Comparison of ENCODE assay signal across 8 mouse cellular contexts in genomic region chr8:70897681-70898413, GRCm38 (mm10). TPM values are rescaled to one million over a fixed set of nuclear protein-coding genes. Genes with fewer than 3 reads are reported as not detected.
DNase-seq lines count a peak whose midpoint lies in the region; ATAC-seq lines count a peak whose summit lies in the region.

No protein-coding gene starts in this region.

- H3K4me2 ChIP-seq in embryonic facial prominence, embryonic 12.5 days (replicated peaks) = peak overlapping the region; percentile 74
- H3K4me2 ChIP-seq in limb, embryonic 12.5 days = peak overlapping the region; percentile 85
- H3K4me2 ChIP-seq in midbrain, embryonic 14.5 days (ENCODE audit: low read length) = peak overlapping the region; percentile 77

- H3K9me3 ChIP-seq in embryonic facial prominence, embryonic 12.5 days = no peaks in the 10 kb centered on the region
- H3K9me3 ChIP-seq in limb, embryonic 12.5 days = no peaks in the 10 kb centered on the region
- no peaks in the 10 kb centered on the region for H3K9me3 ChIP-seq in midbrain, embryonic 14.5 days (ENCODE audit: control insufficient read depth, low read length)

- peak; percentile 13; the same call in 1 of the 2 replicates for ATAC-seq in embryonic facial prominence, embryonic 12.5 days (ENCODE audit: insufficient number of reproducible peaks, insufficient read depth, low FRiP score, low TSS enrichment)
- peak; percentile 39 for ATAC-seq in limb, embryonic 12.5 days (ENCODE audit: insufficient number of reproducible peaks, insufficient read depth, low FRiP score, low TSS enrichment, low read depth)
- peak; percentile 55 for ATAC-seq in midbrain, embryonic 14.5 days (ENCODE audit: low FRiP score, low TSS enrichment)

- H3K9ac ChIP-seq in embryonic facial prominence, embryonic 12.5 days = peak overlapping the region; percentile 77
- H3K9ac ChIP-seq in limb, embryonic 12.5 days (replicated peaks) = peak overlapping the region; percentile 75
- H3K9ac ChIP-seq in midbrain, embryonic 14.5 days (replicated peaks; ENCODE audit: low read length) = peak overlapping the region; percentile 84

- H3K4me1 ChIP-seq in embryonic facial prominence, embryonic 12.5 days = peaks cover 29% of the 10 kb centered on the region
- H3K4me1 ChIP-seq in limb, embryonic 12.5 days (replicated peaks) = peaks cover 22% of the 10 kb centered on the region
- H3K4me1 ChIP-seq in midbrain, embryonic 14.5 days (ENCODE audit: control insufficient read depth, insufficient read depth, low read length) = peaks cover 5% of the 10 kb centered on the region

- H3K27me3 ChIP-seq in embryonic facial prominence, embryonic 12.5 days = peaks cover 26% of the 10 kb centered on the region
- H3K27me3 ChIP-seq in limb, embryonic 12.5 days = peaks cover 31% of the 10 kb centered on the region
- peaks cover 21% of the 10 kb centered on the region for H3K27me3 ChIP-seq in midbrain, embryonic 14.5 days (ENCODE audit: control insufficient read depth, insufficient read depth, low read length)

- under 1% methylated on average over 20 of the region's 20 CpGs for WGBS in embryonic facial prominence, embryonic 12.5 days
- WGBS in limb, embryonic 12.5 days = 1% methylated on average over 20 of the region's 20 CpGs
- WGBS in midbrain, embryonic 14.5 days = under 1% methylated on average over 20 of the region's 20 CpGs

- peak; percentile 81 for DNase-seq in ovary, postnatal 10 days (ENCODE audit: low spot score)
- DNase-seq in ovary, adult 18-20 months (ENCODE audit: low spot score) = no peak
- peak; percentile 89 for DNase-seq in heart, adult 8-10 months (ENCODE audit: low spot score)
- peak; percentile 79 to 90 for DNase-seq in kidney, adult 8-10 months
- peak; percentile 95 for DNase-seq in midbrain, embryonic 14.5 days
- DNase-seq in spleen, postnatal 10 days (ENCODE audit: low spot score in 2 of 2) = peak; percentile 92 to 93

- peaks cover 26% of the 10 kb centered on the region for H3K36me3 ChIP-seq in embryonic facial prominence, embryonic 12.5 days
- H3K36me3 ChIP-seq in limb, embryonic 12.5 days = peaks cover 32% of the 10 kb centered on the region
- peaks cover 31% of the 10 kb centered on the region for H3K36me3 ChIP-seq in midbrain, embryonic 14.5 days (ENCODE audit: control insufficient read depth, insufficient read depth, low read length)

- peak overlapping the region; percentile 89 for H3K4me3 ChIP-seq in embryonic facial prominence, embryonic 12.5 days
- H3K4me3 ChIP-seq in limb, embryonic 12.5 days (replicated peaks) = peak overlapping the region; percentile 85
- peak overlapping the region; percentile 79 for H3K4me3 ChIP-seq in midbrain, embryonic 14.5 days (replicated peaks; ENCODE audit: low read depth, low read length)

- peak overlapping the region; percentile 89 for H3K27ac ChIP-seq in embryonic facial prominence, embryonic 12.5 days
- peak overlapping the region; percentile 87 for H3K27ac ChIP-seq in limb, embryonic 12.5 days
- peak overlapping the region; percentile 63 for H3K27ac ChIP-seq in midbrain, embryonic 14.5 days (replicated peaks; ENCODE audit: low read depth, low read length)

RNA-seq across cellular contexts. Expression of gene Rpl18a, which starts 0.6 kb away (rescaled TPM):
- 3,568 and 3,610 TPM in 2 replicates for polyA plus RNA-seq in embryonic facial prominence, embryonic 12.5 days (2016; fragmentation: Nextera tagmentation; extraction: Ambion mirVana)
- 1,000 to 10,000 TPM in 2 of 4 experiments, 100 to 1,000 TPM in 2; 938 to 1,102 (median 988) TPM for total RNA-seq in heart, adult 8-10 months (2022)
- 3,693 and 3,808 TPM in 2 replicates for polyA plus RNA-seq in limb, embryonic 12.5 days (2016; fragmentation: Nextera tagmentation; extraction: Ambion mirVana)
- 2,701 and 2,857 TPM in 2 replicates for polyA plus RNA-seq in midbrain, embryonic 14.5 days (2014; fragmentation: Nextera tagmentation; extraction: Ambion mirVana)

RNA-seq across cellular contexts. Expression of gene Slc5a5, which starts 5.3 kb away (rescaled TPM):
- polyA plus RNA-seq in embryonic facial prominence, embryonic 12.5 days (2016; fragmentation: Nextera tagmentation; extraction: Ambion mirVana) = 0.19 and 0.20 TPM in 2 replicates
- total RNA-seq in heart, adult 8-10 months (2022) = not detected
- polyA plus RNA-seq in limb, embryonic 12.5 days (2016; fragmentation: Nextera tagmentation; extraction: Ambion mirVana) = 0.15 and 0.29 TPM in 2 replicates
- polyA plus RNA-seq in midbrain, embryonic 14.5 days (2014; fragmentation: Nextera tagmentation; extraction: Ambion mirVana) = 0.40 and 0.96 TPM in 2 replicates

RNA-seq across cellular contexts. Expression of gene Map1s, which starts 7.9 kb away (rescaled TPM):
- 63.1 and 64.6 TPM in 2 replicates for polyA plus RNA-seq in embryonic facial prominence, embryonic 12.5 days (2016; fragmentation: Nextera tagmentation; extraction: Ambion mirVana)
- 10 to 100 TPM; 17.8 to 24.5 (median 20.6) TPM for total RNA-seq in heart, adult 8-10 months (2022)
- 54.0 and 57.7 TPM in 2 replicates for polyA plus RNA-seq in limb, embryonic 12.5 days (2016; fragmentation: Nextera tagmentation; extraction: Ambion mirVana)
- 46.5 and 54.0 TPM in 2 replicates for polyA plus RNA-seq in midbrain, embryonic 14.5 days (2014; fragmentation: Nextera tagmentation; extraction: Ambion mirVana)

RNA-seq across cellular contexts. Expression of gene Ccdc124, which starts 24.1 kb away (rescaled TPM):
- 123 and 126 TPM in 2 replicates for polyA plus RNA-seq in embryonic facial prominence, embryonic 12.5 days (2016; fragmentation: Nextera tagmentation; extraction: Ambion mirVana)
- 10 to 100 TPM; 37.9 to 47.4 (median 45.7) TPM for total RNA-seq in heart, adult 8-10 months (2022)
- 119 and 127 TPM in 2 replicates for polyA plus RNA-seq in limb, embryonic 12.5 days (2016; fragmentation: Nextera tagmentation; extraction: Ambion mirVana)
- 149 and 178 TPM in 2 replicates for polyA plus RNA-seq in midbrain, embryonic 14.5 days (2014; fragmentation: Nextera tagmentation; extraction: Ambion mirVana)

RNA-seq across cellular contexts. Expression of gene Kcnn1, which starts 34.8 kb away (rescaled TPM):
- polyA plus RNA-seq in embryonic facial prominence, embryonic 12.5 days (2016; fragmentation: Nextera tagmentation; extraction: Ambion mirVana) = 6.7 and 7.0 TPM in 2 replicates
- total RNA-seq in heart, adult 8-10 months (2022) = 10 to 100 TPM; 12.5 to 14.4 (median 13.2) TPM
- 4.3 and 6.0 TPM in 2 replicates for polyA plus RNA-seq in limb, embryonic 12.5 days (2016; fragmentation: Nextera tagmentation; extraction: Ambion mirVana)
- polyA plus RNA-seq in midbrain, embryonic 14.5 days (2014; fragmentation: Nextera tagmentation; extraction: Ambion mirVana) = 13.3 and 16.0 TPM in 2 replicates
